Mouse (Mus musculus): ENCODE measurements around the gene Irak1.

Irak1 gene

DNA sequence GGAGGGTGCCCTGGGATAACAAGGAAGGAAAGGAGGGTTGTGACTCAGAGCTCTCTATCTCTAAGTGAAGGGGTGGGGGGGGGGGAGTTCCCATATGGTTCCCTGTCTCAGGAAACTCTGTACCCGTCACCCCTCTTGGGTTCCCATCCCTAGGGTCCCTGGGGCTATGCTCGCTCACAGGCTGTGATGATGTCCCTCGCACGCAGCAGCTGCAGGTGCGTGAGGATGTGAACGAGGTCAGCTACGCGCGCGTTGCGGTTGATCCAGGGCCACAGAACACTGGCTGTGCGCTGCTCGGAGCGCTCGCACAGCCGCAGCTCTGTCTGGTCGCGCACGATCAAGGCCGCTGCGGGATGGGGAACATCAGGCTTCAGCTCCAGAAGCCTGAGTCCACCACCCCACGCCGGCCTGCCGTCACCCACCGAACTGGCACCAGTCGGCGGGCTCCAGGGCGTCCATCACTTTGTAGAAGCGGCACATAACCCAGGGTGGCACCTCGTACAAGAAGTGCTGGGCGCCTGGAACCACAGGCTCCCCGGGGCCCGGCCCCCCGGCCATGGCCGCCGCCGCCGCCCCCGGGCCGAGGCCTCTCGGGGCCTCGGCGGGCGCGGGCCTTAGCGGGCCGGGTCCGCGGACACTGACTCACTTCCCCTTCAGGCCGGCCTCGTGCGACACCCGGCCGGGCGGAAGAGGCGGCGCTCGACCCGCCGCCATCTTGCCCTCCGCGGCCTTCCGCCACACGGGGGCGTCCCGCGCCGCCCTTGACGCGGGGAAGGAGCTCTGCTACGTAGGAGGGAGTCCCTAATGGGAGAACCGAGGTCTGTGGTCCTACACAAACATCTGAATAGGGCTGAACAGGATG is at the start of gene Irak1:
Irak1 (minus strand) TSS at position 731 of the 862 bp plus-strand sequence.
- DNase-seq (ENCODE audit: low read depth in 2 of 2, low spot score in 2 of 2): peak; percentile 69 to 79

DNA sequence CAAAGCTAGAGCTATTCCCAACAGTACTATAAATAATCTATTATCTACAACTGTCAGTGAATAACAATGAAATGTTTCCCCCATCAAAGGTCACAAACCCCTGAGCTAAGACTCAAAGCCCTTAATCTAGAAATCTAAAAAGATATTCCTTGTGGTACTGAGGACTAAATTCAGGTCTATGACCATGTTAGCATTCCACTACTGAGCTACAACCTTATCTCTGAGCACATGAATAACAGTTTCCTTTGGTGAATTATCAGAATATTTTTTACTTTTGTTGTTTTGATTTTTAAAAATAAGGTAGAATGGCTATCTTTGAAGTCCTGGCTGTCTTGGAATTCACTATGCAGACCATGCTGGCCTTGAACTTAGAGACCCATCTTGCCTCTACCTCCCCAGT is 47.1 kb upstream of the Irak1 start:
- no peak for DNase-seq (ENCODE audit: low read depth in 2 of 2, low spot score in 2 of 2)

DNA sequence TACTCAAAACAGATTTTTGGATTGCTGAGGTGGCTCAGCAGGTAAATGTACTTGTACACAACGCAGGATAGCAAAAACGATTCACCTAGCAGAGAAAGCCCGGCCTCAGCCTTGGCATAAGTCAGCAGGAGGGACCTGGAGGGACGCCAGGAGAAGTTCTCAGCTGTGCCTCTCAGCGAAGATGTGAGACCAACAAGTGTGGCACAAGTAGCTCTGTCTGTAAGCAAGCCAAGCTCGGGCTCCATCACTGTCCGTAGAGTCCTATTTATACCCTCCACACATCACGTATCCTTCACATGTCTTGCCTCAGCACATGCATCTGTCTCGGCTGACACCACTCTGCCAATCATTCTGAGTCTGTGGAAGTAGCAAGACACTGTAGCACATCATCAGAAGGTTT is 44.2 kb upstream of the Irak1 start:
- no peak for DNase-seq (ENCODE audit: low read depth in 2 of 2, low spot score in 2 of 2)

DNA sequence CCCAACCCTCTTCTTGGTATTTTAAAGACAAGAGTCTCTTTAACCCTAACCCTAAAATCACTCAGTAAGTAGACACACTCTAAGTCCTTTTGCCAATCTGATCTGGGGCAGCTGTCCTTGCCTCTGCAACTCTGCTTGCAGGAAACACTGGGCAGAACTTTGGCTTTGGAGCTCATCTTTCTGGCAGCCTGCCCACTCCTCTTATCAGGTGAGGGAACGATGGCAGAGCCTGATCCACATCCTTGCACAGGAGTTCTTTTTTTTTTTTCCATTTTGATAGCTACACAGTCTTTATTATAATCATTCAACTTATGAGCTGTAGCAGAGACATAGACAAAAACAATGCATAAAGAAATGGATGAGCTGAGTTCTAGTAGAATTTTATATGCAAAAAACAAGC is 21.4 kb upstream of the Irak1 start:
- DNase-seq (ENCODE audit: low read depth in 2 of 2, low spot score in 2 of 2): no peak

DNA sequence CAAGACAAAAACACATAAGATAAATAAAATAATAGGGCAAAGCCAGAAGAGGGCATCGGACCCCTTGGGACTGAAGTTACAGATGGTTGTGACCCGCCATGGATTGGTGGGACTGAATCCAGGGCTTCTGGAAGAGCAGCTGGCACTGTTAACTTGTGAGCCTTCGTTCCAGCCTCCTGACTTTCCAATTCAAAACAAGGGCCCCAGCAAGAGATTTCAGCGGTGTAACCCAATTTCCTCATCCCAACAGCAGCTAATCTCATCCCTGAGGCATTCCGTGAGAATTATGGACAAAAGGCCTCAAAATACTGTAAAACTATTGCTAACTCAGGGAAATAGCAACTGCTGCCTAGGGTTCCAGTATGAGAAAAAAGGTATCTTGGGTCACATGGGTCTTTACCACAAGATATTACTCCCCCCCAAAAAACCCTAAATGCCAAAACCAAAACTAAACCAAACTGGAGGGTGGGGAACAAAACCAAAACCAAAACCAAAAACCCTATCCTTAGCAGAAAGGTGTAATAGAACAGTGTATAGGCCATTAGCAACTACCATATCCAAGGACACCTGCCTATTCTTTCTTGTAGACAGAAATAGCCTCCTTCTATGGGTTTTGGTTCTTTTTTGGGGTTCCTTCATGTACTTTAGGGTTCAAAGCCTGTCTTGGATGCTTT is 14.1 kb upstream of the Irak1 start:
- DNase-seq (ENCODE audit: low read depth in 2 of 2, low spot score in 2 of 2): no peak

DNA sequence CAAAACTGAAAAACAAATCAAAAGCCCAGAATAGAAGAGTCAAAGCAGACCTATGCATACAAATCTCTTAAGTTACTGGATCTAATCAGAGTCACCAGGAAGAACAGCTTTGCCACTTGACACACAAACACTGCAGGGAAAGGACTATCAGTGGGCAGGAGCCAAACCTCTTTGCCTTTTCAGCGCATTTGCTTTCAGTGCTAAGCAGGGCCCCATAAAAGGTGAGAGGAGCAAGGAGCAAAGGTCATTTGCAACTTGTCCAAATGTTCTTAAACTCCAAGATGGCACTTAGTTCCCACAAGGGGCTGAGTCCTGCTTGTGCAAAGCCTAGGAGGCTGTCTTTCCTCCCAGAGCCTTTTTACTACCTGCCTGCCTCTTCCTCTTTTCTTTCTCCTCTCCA is 6.3 kb upstream of the Irak1 start:
- DNase-seq (ENCODE audit: low read depth in 2 of 2, low spot score in 2 of 2): no peak

DNA sequence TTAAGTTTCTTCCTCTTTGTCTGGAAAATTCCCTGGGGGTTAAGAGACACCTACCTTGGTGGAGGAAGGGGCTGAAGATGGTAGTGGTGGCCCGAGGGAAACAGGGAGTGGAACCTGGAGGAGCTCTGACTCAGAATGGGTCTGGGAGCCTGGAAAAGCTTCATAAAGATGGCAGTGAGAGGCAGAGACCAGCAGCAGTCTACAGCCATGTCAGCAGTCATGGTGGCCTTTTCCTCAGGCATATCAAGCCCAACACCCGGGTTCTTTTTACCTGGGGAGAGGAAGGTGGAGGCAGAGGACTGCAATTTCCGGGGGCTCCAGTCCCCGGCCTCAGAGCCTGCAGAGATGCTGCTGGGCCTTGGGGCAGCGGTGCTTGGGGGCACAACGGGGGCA is 927 bp downstream of the Irak1 start:
- DNase-seq (ENCODE audit: low read depth in 2 of 2, low spot score in 2 of 2): no peak

DNA sequence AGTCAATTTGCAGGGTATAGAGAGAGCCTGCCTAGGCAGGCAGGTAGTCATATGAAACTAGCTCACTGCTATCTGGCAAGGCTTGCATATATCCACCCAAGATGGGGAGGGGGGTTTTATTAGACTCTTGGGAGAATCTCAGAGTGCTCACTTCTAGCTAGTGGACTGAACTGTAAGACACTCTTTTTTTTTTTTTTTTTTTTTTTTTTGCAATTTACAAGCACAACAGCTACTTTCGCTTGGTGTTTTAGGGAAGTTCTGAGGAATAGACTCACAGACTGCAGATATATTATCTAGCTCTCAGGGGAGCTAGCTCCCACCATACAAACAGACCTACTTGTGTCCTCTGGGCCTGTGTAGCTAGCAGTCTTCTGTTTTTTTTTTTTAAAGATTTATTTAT is 9.1 kb downstream of the Irak1 start:
- no peak for DNase-seq (ENCODE audit: low read depth in 2 of 2, low spot score in 2 of 2)

DNA sequence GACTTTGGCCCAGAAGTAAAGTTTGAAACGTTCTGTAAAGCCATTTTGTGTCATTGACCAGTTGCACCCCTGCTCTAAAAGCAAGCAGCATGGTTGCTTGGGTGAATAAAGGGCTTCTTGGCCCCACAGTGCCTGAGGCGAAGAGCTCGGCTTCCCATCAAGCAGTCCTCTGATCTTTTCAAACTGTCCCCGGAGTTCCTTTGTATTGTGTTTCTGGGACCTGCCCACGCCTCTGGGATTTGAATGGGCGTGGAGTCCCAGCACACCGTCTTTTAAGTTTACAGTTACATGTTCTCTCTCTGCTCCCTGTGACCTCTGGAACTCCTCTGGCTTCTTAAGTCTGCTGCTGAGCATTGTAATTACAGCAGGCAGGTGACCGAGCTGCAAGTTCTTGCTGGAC is 15.7 kb downstream of the Irak1 start:
- DNase-seq (ENCODE audit: low read depth in 2 of 2, low spot score in 2 of 2): no peak

DNA sequence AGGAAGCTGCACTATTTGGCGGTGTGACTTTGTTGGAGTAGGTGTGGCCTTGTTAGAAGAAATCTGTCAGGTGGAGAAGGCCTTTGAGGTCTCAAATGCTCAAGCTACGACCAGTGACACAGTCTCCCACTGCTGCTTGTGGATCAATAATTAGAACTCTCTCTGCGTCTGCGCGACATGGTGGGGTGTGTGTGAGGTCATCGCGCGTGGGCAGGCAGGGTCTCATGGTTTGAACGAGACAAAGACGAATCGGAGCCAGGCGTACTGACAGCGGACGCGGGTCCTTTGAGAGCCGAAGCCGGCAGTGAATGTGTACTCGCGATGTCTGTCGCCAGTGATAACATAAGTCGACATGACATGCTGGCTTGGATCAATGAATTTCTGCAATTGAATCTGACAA is 17.3 kb downstream of the Irak1 start:
- no peak for DNase-seq (ENCODE audit: low read depth in 2 of 2, low spot score in 2 of 2)

DNA sequence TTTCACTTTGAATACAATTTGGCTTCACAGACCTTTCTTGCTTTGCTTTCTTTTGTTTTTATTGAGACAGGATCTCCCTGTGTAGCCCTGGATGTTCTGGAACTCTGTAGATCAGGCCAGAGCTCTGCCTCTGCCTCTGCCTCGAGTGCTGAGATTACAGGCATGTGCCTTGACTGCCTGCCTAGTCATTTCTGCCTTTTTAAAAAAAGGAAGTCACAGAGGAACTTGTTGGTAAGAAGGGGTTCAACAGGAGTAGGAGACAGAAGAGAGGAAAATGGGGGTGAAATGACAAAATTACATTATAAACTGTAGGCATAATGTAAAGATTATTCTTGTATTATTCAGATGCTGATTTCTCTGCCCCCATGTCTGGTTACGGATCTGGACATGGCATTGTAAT is 20.1 kb downstream of the Irak1 start:
- no peak for DNase-seq (ENCODE audit: low read depth in 2 of 2, low spot score in 2 of 2)

DNA sequence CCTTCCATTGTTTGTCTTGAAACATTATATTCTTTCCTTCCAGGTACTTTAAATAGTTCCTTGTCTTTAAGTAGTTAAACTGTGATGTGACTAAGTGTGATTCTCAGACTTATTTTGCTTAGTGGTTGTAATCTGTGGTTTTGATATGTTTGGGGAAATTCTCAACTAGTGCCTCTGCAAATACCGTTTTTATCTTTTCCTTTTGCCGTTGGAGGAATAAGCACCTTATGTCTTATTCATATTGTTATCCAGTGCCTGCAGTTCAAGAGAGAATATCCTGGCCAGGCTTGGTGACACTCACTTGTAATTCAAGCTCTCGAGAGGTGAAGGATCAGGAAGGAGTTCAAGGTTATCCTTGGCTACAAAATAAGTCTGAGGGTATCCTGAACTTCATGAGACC is 22.7 kb downstream of the Irak1 start:
- no peak for DNase-seq (ENCODE audit: low read depth in 2 of 2, low spot score in 2 of 2)

DNA sequence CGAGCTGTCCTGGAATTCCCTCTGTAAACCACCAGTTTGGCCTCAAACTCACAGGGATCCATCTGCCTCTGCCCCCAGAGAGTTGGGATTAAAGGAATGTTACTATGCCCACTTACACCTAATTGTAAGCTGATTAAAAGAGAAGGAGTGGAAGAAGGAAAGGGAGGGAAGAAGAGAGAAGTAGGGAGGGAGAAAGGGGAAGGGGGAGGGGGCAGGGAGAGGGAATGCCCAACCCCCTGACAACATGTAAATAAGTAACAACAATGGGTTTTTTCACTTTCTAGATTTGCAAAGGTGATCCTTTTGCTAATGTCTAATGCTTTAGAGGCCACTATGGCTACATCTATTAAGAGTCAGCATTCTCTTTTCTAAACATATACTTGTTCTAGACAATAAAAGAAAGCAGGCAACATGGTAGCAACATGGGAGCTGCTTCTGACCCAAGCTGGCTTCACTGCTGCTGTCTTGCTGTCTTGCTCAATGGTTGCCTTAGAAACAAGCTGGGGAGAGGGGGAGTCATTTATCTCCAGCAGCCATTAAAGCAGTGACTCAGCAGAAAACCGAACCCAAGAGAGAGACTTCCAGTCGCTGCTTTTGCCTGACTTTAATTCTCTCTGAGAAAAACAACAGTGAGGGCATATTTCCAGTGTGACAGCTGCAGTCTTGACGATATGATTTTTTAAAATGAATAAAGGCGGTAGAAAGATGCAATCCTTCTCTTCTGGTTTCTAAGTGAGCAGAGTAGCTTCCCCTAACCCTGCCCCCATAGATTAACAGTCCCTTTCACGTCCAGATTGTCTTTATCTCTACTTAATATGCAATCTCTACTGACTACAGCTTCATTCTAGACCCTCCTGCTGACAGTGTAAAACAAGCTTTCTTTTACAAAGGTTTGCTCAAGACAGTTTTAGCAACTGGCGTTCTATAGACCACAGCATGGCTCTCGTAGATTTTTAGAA is 24.5 kb downstream of the Irak1 start:
- no peak for DNase-seq (ENCODE audit: low read depth in 2 of 2, low spot score in 2 of 2)

DNA sequence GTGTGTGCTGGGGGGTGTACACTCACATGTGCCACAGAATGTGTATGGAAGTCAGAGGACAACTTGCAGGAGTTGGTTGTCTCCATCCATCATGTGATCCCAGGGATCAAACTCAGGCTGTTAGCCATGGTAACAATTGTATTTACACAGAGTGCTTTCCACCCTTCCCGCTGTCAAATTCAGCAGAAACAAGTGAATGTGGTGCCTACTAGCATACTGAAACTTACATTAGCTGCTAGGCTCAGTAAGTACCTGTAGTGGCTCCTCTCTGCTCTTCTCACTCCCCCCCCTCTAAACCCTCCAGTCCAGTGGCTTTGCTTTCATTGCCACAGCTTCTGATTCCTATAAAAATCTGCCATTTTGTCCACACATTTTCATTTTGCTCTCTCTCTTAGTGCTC is 45.9 kb downstream of the Irak1 start:
- DNase-seq (ENCODE audit: low read depth in 2 of 2, low spot score in 2 of 2): no peak

DNA sequence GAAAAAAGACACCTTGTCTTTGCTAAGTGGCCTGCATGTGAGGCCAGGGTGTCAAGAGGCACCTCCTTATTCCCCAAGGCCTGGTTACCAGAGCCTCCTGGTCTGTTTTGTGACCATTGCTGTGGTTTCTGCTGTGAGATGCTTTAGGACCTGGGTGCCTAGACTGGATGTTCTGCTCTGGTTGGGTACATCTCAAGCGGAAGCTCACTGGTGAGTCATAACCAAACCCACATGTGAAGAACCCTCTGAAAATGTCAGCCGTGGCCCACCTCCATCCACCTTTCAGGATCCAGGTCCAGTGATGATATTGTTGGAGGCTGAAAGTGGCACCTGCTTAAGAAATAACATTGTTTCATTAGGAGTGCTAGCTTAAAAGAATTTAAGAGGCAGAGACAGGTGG is 47.4 kb downstream of the Irak1 start:
- no peak for DNase-seq (ENCODE audit: low read depth in 2 of 2, low spot score in 2 of 2)

DNA sequence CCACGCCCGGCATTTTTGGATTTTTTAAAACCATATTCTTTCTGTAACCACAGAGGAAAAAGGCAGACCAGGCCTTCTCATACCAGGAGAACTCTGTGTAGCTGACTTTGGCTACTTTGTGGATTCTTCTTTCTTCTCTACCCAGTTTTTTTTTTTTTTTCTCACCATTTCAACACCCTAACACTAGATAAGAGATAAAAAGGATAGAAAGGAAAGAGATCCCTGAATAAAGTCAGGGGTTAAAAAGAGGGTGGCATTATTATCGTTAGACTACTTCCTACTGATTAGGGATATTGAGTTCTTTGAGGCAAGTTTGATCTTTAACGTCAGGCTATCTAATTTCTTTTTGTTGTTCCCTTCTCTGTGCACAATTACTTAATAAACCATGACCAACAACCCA is 50.9 kb downstream of the Irak1 start:
- DNase-seq (ENCODE audit: low read depth in 2 of 2, low spot score in 2 of 2): no peak

DNA sequence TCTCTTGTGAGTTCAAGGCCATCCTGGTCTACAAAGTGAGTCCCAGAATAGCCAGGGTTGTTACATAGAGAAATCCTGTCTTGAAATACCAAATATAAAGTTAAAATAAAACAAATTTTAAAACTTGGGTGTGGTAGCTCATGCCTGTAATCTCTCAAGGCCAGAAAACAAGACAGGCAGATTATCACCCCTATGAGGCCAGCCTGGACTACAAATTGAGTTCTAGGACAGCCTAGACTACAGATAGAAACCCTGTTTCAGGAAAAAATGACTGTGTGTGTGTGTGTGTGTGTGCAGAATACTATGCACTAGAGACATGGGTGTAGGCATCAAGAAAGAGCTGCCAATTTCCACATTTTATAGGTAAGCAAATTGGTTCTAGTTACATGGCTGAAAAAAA is 52.9 kb downstream of the Irak1 start:
- no peak for DNase-seq (ENCODE audit: low read depth in 2 of 2, low spot score in 2 of 2)

DNA sequence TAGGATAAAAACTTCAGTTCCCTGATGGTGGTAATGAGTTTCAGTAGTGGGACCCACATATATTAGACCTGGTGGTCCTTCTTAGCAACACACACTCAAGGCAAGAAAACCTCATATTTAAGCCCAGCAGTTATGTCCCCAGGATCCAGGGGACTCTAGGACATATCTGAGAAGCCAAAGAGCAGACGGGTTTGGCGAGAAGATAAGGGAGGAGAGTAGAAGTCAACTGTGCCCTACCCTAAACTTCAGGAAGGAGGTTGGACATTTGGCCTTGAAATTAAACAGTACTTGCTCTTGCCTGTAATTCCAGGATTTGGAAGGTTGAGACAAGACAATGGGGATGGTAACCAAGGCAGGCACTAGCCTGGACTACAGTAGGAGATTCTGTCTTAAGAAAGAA is 54.0 kb downstream of the Irak1 start:
- DNase-seq (ENCODE audit: low read depth in 2 of 2, low spot score in 2 of 2): no peak

DNA sequence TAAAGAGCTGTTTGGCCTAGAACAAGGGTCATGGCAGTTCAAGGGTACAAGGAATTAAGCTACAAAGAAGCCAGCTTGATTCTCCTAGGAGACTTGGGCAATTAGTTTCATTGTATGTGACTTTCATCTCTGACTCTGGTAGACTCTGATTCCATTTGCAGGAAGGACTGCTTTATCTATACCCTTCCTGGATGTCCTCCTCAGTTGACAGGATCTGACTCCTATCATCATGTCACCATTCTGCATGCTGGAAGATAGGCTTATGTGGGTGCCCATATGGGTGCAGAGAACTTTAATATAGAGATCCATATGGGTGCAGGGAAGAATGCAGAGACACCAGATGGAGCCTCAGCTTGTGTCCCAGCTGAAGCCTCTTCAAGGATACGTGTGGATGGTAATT is 54.6 kb downstream of the Irak1 start:
- no peak for DNase-seq (ENCODE audit: low read depth in 2 of 2, low spot score in 2 of 2)

DNA sequence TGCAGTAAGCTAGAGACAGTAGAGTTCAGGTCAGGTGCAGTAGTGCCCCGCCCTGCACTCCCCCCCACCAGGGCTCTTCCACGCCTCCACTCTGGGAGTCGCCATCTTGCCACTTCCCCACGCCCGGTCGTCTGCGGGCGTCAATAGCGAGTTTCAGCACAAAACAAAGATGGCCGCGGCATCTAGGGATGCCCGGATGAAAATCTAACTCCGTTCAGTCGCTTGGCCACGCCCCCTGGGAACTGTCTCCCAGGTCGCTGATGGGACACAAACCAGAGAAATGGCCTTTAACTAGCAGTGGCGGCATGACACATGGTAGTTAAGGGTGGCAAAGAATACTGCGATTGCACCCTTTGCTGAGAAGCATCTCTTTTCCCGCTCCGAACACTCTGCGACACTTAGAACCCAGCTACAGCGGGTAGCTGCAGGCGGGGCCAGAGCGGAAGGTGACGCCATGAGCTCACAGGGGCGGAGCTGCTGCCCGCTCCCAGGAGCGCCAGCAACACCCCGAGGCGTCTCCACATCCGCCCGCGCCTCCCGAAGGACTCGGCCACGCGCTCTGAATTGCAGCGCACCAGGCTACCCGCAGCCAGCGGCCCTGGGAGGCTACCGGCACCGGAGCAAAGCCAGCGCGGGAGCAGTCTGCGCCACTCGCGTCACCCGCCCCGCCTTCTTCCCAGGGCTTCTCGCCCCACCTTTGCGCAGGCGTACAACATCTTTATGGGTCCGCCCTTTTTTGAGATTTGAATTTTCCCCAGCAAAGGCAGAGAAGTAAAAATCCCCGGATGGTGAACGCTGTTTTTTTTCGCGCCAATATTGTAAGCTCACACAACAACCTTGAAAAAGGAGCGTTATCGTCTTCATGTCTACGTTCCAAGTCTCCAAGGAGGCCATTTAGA is 56.3 kb downstream of the Irak1 start:
- peak; percentile 80 to 84 for DNase-seq (ENCODE audit: low read depth in 2 of 2, low spot score in 2 of 2)
